Mouse (Mus musculus) thymus, postnatal 10 days (tissue): ENCODE data around the gene Papss1.

ENCODE experiments used
- DNase-seq, 2 experiments: peaks; one replicate each; pipeline ENCODE4 v3.0.0; 2021; ENCODE audit warnings: low spot score in 2 of 2

Papss1 gene

GRCm38 (mm10) chr3:131581096-131581495 lies 16.5 kb downstream of the Papss1 start:
- no peak for DNase-seq

GRCm38 (mm10) chr3:131586818-131587217 lies 22.2 kb downstream of the Papss1 start:
- DNase-seq = no peak

GRCm38 (mm10) chr3:131587959-131588358 lies 23.4 kb downstream of the Papss1 start:
- DNase-seq = no peak

GRCm38 (mm10) chr3:131593143-131593798 lies 28.7 kb downstream of the Papss1 start:
- no peak for DNase-seq

- no peak for DNase-seq
These were observed 29.8 kb downstream of the Papss1 start for GRCm38 (mm10) chr3:131594361-131594760.

GRCm38 (mm10) chr3:131595546-131596245 lies 31.1 kb downstream of the Papss1 start:
- no peak for DNase-seq

- DNase-seq = no peak
These were observed 36.2 kb downstream of the Papss1 start for GRCm38 (mm10) chr3:131600726-131601125.

GRCm38 (mm10) chr3:131601366-131601765 lies 36.8 kb downstream of the Papss1 start:
- no peak for DNase-seq

GRCm38 (mm10) chr3:131602995-131603414 lies 38.4 kb downstream of the Papss1 start:
- no peak for DNase-seq

- DNase-seq = no peak
These were observed 43.5 kb downstream of the Papss1 start for GRCm38 (mm10) chr3:131608112-131608511.

- DNase-seq = no peak
These were observed 45.1 kb downstream of the Papss1 start for GRCm38 (mm10) chr3:131609651-131610050.

- no peak for DNase-seq
These were observed 46.0 kb downstream of the Papss1 start for GRCm38 (mm10) chr3:131610595-131610994.

GRCm38 (mm10) chr3:131612847-131613246 lies 48.3 kb downstream of the Papss1 start:
- DNase-seq = no peak

GRCm38 (mm10) chr3:131614056-131614455 lies 49.5 kb downstream of the Papss1 start:
- DNase-seq = no peak

- no peak for DNase-seq
These were observed 54.2 kb downstream of the Papss1 start for GRCm38 (mm10) chr3:131618580-131619338.

- DNase-seq = no peak
These were observed 58.6 kb downstream of the Papss1 start for GRCm38 (mm10) chr3:131623208-131623607.

- DNase-seq = no peak
These were observed 59.5 kb downstream of the Papss1 start for GRCm38 (mm10) chr3:131624063-131624462.

GRCm38 (mm10) chr3:131627476-131627875 lies 62.9 kb downstream of the Papss1 start:
- no peak for DNase-seq

- no peak for DNase-seq
These were observed 63.7 kb downstream of the Papss1 start for GRCm38 (mm10) chr3:131628265-131628664.

GRCm38 (mm10) chr3:131628931-131629330 lies 64.4 kb downstream of the Papss1 start:
- no peak for DNase-seq

GRCm38 (mm10) chr3:131630407-131631317 lies 66.1 kb downstream of the Papss1 start:
- DNase-seq = no peak
